Mouse (Mus musculus) lung, adult 18-20 months (tissue): ENCODE measurements around the gene Prdm4.

Source experiments
- DNase-seq, 2 experiments: peaks; one replicate each; pipeline ENCODE4 v3.0.0; 2022; ENCODE audit warnings: mixed read lengths in 2 of 2

Gene Prdm4

DNA sequence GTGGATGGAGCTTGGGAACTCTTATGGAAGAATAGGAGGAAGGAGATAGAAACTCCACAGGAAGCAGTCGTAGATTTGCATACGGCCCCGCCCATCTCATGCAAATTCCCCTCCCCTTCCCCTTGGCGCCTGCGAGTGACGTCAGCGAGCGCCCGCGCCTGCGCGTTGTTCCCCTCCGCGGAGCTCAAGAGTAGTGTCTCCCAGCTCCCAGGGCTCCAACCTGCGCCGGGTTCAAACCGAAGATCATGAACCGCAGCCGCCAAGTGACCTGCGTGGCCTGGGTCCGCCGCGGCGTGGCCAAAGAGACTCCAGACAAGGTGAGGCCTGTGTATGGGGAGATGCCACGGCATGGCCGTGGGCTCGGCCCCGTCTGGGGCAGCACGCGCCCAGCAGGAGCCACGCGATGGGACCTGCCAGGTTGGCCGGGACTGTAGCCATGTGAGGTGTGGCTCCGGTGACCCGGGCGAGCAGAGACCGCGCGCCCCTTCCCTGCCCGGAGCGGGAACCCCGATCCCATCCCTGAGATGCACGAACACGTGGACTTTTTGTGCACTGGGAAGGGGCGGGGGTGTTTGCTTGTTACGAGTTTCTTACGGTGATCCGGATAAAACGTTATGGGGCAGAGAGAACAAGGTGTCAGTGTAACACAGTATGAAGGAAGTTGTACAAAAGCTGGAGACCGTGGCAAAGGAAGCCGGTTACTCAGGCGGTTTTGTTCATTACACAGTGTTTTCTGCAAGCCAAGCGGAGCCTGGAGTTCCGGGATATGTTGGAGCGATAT lies 45.1 kb downstream of the Prdm4 start:
- DNase-seq, result peak; percentile 88 to 91

DNA sequence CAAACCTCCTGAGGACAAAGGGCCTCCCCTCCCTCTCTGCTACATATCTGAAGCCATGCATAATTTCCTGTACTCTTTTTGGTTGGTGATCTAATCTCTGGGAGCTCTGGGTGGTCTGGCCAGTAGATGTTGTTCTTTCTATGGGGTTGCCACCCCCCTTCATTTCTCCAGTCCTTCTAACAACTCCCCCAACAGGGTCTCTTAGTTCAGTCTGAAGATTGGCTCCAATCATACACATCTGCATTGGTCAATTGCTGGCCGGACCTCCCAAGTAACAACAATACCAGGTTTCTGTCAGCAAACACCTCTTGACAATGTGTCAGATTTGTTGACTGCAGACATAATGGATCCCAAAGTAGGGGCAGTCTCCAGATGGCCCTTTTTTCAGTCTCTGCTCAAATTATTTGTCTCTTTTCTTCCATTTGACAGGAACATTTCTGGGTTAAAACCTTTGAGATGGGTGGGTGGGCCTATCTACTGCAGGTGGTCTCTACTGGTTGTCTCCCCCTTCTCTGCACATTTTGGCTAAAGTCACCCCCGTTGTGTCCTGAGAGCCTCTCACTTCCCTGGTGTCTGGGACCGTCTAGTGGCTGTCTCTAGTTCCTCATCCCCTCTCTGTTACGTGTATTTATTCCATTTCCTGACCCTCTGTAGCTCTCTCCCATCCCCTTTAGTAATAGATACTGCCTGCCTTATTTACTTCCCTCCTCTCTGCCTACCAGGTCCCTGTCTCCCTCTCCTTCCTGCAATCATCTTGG lies 70.7 kb downstream of the Prdm4 start:
- DNase-seq, result no peak
